In the genomic region with DNA sequence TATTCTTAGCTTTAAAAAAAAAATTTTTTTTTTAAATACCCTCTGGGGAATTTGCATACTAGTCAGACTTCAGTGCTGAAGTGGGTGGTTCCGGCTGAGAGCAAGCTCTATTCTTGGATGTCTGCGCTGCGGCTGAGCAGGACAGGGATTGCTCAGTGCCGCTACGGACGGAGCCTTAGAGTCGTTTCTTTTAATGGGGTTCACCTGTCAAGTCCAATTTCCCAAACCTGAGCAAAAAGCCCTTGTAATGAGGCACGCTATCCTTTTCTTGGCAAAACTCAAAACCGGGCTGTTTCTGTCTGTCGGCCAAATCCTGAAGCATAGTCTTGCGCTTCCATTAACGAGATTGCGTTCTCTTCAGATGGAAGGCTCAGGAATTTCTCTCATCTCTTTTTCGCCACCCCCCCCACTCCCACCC, we compare ENCODE assay signal across 7 mouse cellular contexts. TPM values are rescaled to one million over a fixed set of nuclear protein-coding genes. Genes with fewer than 3 reads are reported as not detected.
DNase-seq lines count a peak whose midpoint lies in the region; ATAC-seq and TF ChIP-seq lines count a peak whose summit lies in the region.

No protein-coding gene starts in this region.

- 52% methylated on average over 14 of the region's 14 CpGs for WGBS in kidney, embryonic 16.5 days
- WGBS in kidney, adult 2 months: 46% methylated on average over 14 of the region's 14 CpGs
- WGBS in embryonic facial prominence, embryonic 13.5 days: 31% methylated on average over 14 of the region's 14 CpGs
- WGBS in midbrain, embryonic 16.5 days: 18% methylated on average over 14 of the region's 14 CpGs
- WGBS in liver, embryonic 12.5 days (ENCODE audit: insufficient replicate concordance): 74% methylated on average over 14 of the region's 14 CpGs

- no peak overlapping the region for H3K27ac ChIP-seq in kidney, embryonic 16.5 days (ENCODE audit: low read length)
- no peak overlapping the region for H3K27ac ChIP-seq in kidney, adult 2 months (ENCODE audit: insufficient read depth, low read depth, low read length)
- H3K27ac ChIP-seq in embryonic facial prominence, embryonic 13.5 days: no peak overlapping the region
- H3K27ac ChIP-seq in midbrain, embryonic 16.5 days (ENCODE audit: low read length): peak overlapping the region; percentile 9; the same call in 1 of the 2 replicates
- H3K27ac ChIP-seq in liver, embryonic 12.5 days: no peak overlapping the region

- no peaks in the 10 kb centered on the region; the same call in 1 of the 2 replicates for H3K36me3 ChIP-seq in kidney, embryonic 16.5 days (ENCODE audit: insufficient read depth, low read length)
- no peaks in the 10 kb centered on the region for H3K36me3 ChIP-seq in kidney, adult 2 months (ENCODE audit: control insufficient read depth, insufficient read depth, low read length)
- 0 out of 2 replicates have a peak, but pooled peaks cover 3% of the 10 kb centered on the region for H3K36me3 ChIP-seq in embryonic facial prominence, embryonic 13.5 days
- peaks cover 4% of the 10 kb centered on the region; the same call in 1 of the 2 replicates for H3K36me3 ChIP-seq in midbrain, embryonic 16.5 days (ENCODE audit: control insufficient read depth, insufficient read depth, low read length)
- no peaks in the 10 kb centered on the region for H3K36me3 ChIP-seq in liver, embryonic 12.5 days

- peak overlapping the region; percentile 33 for H3K4me2 ChIP-seq in kidney, embryonic 16.5 days (replicated peaks; ENCODE audit: low read depth, low read length)
- peak overlapping the region; percentile 40 for H3K4me2 ChIP-seq in embryonic facial prominence, embryonic 13.5 days
- peak overlapping the region; percentile 52 for H3K4me2 ChIP-seq in midbrain, embryonic 16.5 days (ENCODE audit: low read length)
- H3K4me2 ChIP-seq in liver, embryonic 12.5 days: no peak overlapping the region

- H3K4me1 ChIP-seq in kidney, embryonic 16.5 days (ENCODE audit: insufficient read depth, low read length): peaks cover 5% of the 10 kb centered on the region; the same call in 1 of the 2 replicates
- no peaks in the 10 kb centered on the region for H3K4me1 ChIP-seq in kidney, adult 2 months (ENCODE audit: control insufficient read depth, insufficient read depth, low read length)
- peaks cover 22% of the 10 kb centered on the region for H3K4me1 ChIP-seq in embryonic facial prominence, embryonic 13.5 days
- H3K4me1 ChIP-seq in midbrain, embryonic 16.5 days (ENCODE audit: control insufficient read depth, insufficient read depth, low read length): peaks cover 41% of the 10 kb centered on the region
- H3K4me1 ChIP-seq in liver, embryonic 12.5 days: no peaks in the 10 kb centered on the region

- TF ChIP-seq POLR2A in kidney, adult 2 months (IDR thresholded peaks at IDR 0.05; ENCODE audit: low read depth, low read length): no peak

- TF ChIP-seq CTCF in kidney, adult 2 months (conservative IDR thresholded peaks at IDR 0.05; ENCODE audit: insufficient read depth, insufficient read length, low read depth, low read length): no peak

- no peaks in the 10 kb centered on the region for H3K9me3 ChIP-seq in kidney, embryonic 16.5 days (ENCODE audit: low read length)
- no peaks in the 10 kb centered on the region for H3K9me3 ChIP-seq in embryonic facial prominence, embryonic 13.5 days
- H3K9me3 ChIP-seq in midbrain, embryonic 16.5 days (replicated peaks; ENCODE audit: control insufficient read depth, low read length, poor library complexity, severe bottlenecking): no peaks in the 10 kb centered on the region
- no peaks in the 10 kb centered on the region for H3K9me3 ChIP-seq in liver, embryonic 12.5 days (replicated peaks)

- no peak for DNase-seq in kidney, adult 2 months
- peak; percentile 92 for DNase-seq in Muller cell, postnatal 12 days (ENCODE audit: inconsistent ontology term)

- H3K9ac ChIP-seq in kidney, embryonic 16.5 days (replicated peaks; ENCODE audit: low read length): no peak overlapping the region
- H3K9ac ChIP-seq in embryonic facial prominence, embryonic 13.5 days: no peak overlapping the region
- H3K9ac ChIP-seq in midbrain, embryonic 16.5 days (ENCODE audit: low read depth, low read length): peak overlapping the region; percentile 33; the same call in 1 of the 2 replicates
- no peak overlapping the region for H3K9ac ChIP-seq in liver, embryonic 12.5 days

- ATAC-seq in kidney, embryonic 16.5 days (ENCODE audit: low FRiP score, low TSS enrichment): no peak; the same call in 1 of the 2 replicates
- ATAC-seq in embryonic facial prominence, embryonic 13.5 days (ENCODE audit: insufficient number of reproducible peaks, insufficient read depth, low FRiP score, low TSS enrichment, low read depth): 0 out of 2 replicates have a peak, but pooled peaks have one; percentile 48
- peak; percentile 79 for ATAC-seq in midbrain, embryonic 16.5 days
- ATAC-seq in megakaryocyte-erythroid progenitor cell, adult 5-6 weeks (replicated peaks; ENCODE audit: low FRiP score, low TSS enrichment, poor library complexity, severe bottlenecking): no peak
- no peak for ATAC-seq in liver, embryonic 12.5 days

- peaks cover 3% of the 10 kb centered on the region; the same call in 1 of the 2 replicates for H3K27me3 ChIP-seq in kidney, embryonic 16.5 days (ENCODE audit: insufficient read depth, low read length)
- no peaks in the 10 kb centered on the region for H3K27me3 ChIP-seq in kidney, adult 2 months (replicated peaks; ENCODE audit: control insufficient read depth, insufficient read depth, low read length)
- no peaks in the 10 kb centered on the region for H3K27me3 ChIP-seq in embryonic facial prominence, embryonic 13.5 days
- H3K27me3 ChIP-seq in midbrain, embryonic 16.5 days (ENCODE audit: control insufficient read depth, insufficient read depth, low read depth, low read length): no peaks in the 10 kb centered on the region
- H3K27me3 ChIP-seq in liver, embryonic 12.5 days (replicated peaks): peaks cover 7% of the 10 kb centered on the region

- no peak overlapping the region for H3K4me3 ChIP-seq in kidney, embryonic 16.5 days (ENCODE audit: low read length)
- H3K4me3 ChIP-seq in kidney, adult 2 months (ENCODE audit: insufficient read depth, low read depth, low read length): no peak overlapping the region
- no peak overlapping the region for H3K4me3 ChIP-seq in embryonic facial prominence, embryonic 13.5 days
- peak overlapping the region; percentile 9; the same call in 1 of the 2 replicates for H3K4me3 ChIP-seq in midbrain, embryonic 16.5 days (ENCODE audit: low read depth, low read length)
- no peak overlapping the region for H3K4me3 ChIP-seq in liver, embryonic 12.5 days

RNA-seq across cellular contexts. Expression of a gene that starts 54.9 kb away (rescaled TPM):
- 14.5 and 15.4 TPM in 2 replicates for polyA plus RNA-seq in kidney, embryonic 16.5 days (2015; fragmentation: Nextera tagmentation; extraction: Ambion mirVana)
- polyA plus RNA-seq in kidney, adult 2 months (2012; rRNA removed): 1.6 and 2.7 TPM in 2 replicates
- polyA plus RNA-seq in embryonic facial prominence, embryonic 13.5 days (2015; fragmentation: Nextera tagmentation; extraction: Ambion mirVana): 56.1 and 66.2 TPM in 2 replicates
- 213 and 240 TPM in 2 replicates for polyA plus RNA-seq in midbrain, embryonic 16.5 days (2015; fragmentation: Nextera tagmentation; extraction: Ambion mirVana)
- 0.40 and 0.52 TPM in 2 replicates for total RNA-seq in megakaryocyte-erythroid progenitor cell, adult 5-6 weeks (2014; fragmentation: Nextera tagmentation)
- 2.0 and 4.8 TPM in 2 replicates for total RNA-seq in megakaryocyte-erythroid progenitor cell, adult 5-6 weeks (2017)
- polyA plus RNA-seq in liver, embryonic 12.5 days (2016; fragmentation: Nextera tagmentation; extraction: Ambion mirVana): 9.6 and 10.8 TPM in 2 replicates

Comparison
In these comparisons a context has a peak if more than half of its experiments do, and no peak if none do; other contexts are left out.
1. ATAC-seq: peak in embryonic facial prominence, embryonic 13.5 days (single experiment) and midbrain, embryonic 16.5 days (single experiment); none in kidney, embryonic 16.5 days (single experiment), megakaryocyte-erythroid progenitor cell, adult 5-6 weeks (single experiment) and liver, embryonic 12.5 days (single experiment).